Mouse (Mus musculus): ENCODE measurements around the gene Duoxa2.

Duoxa2 gene

GRCm38 (mm10) chr2:122298596-122299490 is at the start of gene Duoxa2:
Gene Duoxa2, plus strand, starts transcription at chr2:122298900.
- DNase-seq, result peak; percentile 49

GRCm38 (mm10) chr2:122255997-122256396 is 42.7 kb upstream of the Duoxa2 start:
- DNase-seq, result no peak

GRCm38 (mm10) chr2:122260729-122261128 is 38.0 kb upstream of the Duoxa2 start:
- DNase-seq, result no peak

- peak; percentile 76 for DNase-seq
Observed at GRCm38 (mm10) chr2:122264690-122265089, 34.0 kb upstream of the Duoxa2 start.

- no peak for DNase-seq
Observed at GRCm38 (mm10) chr2:122266407-122267193, 32.1 kb upstream of the Duoxa2 start.

- DNase-seq, result no peak
Observed at GRCm38 (mm10) chr2:122278769-122279168, 19.9 kb upstream of the Duoxa2 start.

GRCm38 (mm10) chr2:122284091-122284490 is 14.6 kb upstream of the Duoxa2 start:
- no peak for DNase-seq

- no peak for DNase-seq
Observed at GRCm38 (mm10) chr2:122286137-122286536, 12.6 kb upstream of the Duoxa2 start.

GRCm38 (mm10) chr2:122294916-122295315 is 3.8 kb upstream of the Duoxa2 start:
- DNase-seq, result no peak

- no peak for DNase-seq
Observed at GRCm38 (mm10) chr2:122297271-122298095, 1.2 kb upstream of the Duoxa2 start.

- no peak for DNase-seq
Observed at GRCm38 (mm10) chr2:122298096-122298499, 602 bp upstream of the Duoxa2 start, which contains the start of gene Duox2. Gene Duox2, minus strand, starts transcription at chr2:122298449.

- DNase-seq, result no peak
Observed at GRCm38 (mm10) chr2:122299911-122300655, 1.4 kb downstream of the Duoxa2 start.

- DNase-seq, result no peak
Observed at GRCm38 (mm10) chr2:122300656-122301020, 1.9 kb downstream of the Duoxa2 start.

- DNase-seq, result peak; percentile 47
Observed at GRCm38 (mm10) chr2:122301081-122301920, 2.6 kb downstream of the Duoxa2 start.

GRCm38 (mm10) chr2:122301921-122302573 is 3.3 kb downstream of the Duoxa2 start:
- DNase-seq, result no peak

- DNase-seq, result peak; percentile 77
Observed at GRCm38 (mm10) chr2:122302574-122303241, 4.0 kb downstream of the Duoxa2 start.

- no peak for DNase-seq
Observed at GRCm38 (mm10) chr2:122304544-122304943, 5.8 kb downstream of the Duoxa2 start.

- DNase-seq, result no peak
Observed at GRCm38 (mm10) chr2:122305097-122305892, 6.6 kb downstream of the Duoxa2 start.

GRCm38 (mm10) chr2:122306184-122306583 is 7.5 kb downstream of the Duoxa2 start:
- no peak for DNase-seq

Data from embryo, embryonic 11 days (tissue).